ENCODE assay signal across 8 mouse cellular contexts in genomic region chr7:35119506-35120145, GRCm38 (mm10). TPM values are rescaled to one million over a fixed set of nuclear protein-coding genes. Genes with fewer than 3 reads are reported as not detected.
A peak's percentile ranks its signal among the peaks of the same experiment; 100 is the strongest.
DNase-seq lines count a peak whose midpoint lies in the region; ATAC-seq and TF ChIP-seq lines count a peak whose summit lies in the region.

No protein-coding gene starts in this region.

- H3K36me3 ChIP-seq in forebrain, postnatal 0 days (ENCODE audit: insufficient read depth) = no peaks in the 10 kb centered on the region
- H3K36me3 ChIP-seq in intestine, postnatal 0 days (ENCODE audit: control insufficient read depth, insufficient read depth) = no peaks in the 10 kb centered on the region; the same call in 1 of the 2 replicates
- H3K36me3 ChIP-seq in liver, embryonic 15.5 days (replicated peaks) = no peaks in the 10 kb centered on the region
- H3K36me3 ChIP-seq in stomach, embryonic 14.5 days (ENCODE audit: control insufficient read depth, insufficient read depth, low read length) = no peaks in the 10 kb centered on the region

- peak; percentile 22 to 46 for DNase-seq in cerebellum, adult 18-20 months
- DNase-seq in cerebellum, adult 9-11 months = no peak
- DNase-seq in thymus, postnatal 0 days (ENCODE audit: low spot score) = peak; percentile 14
- DNase-seq in thymus, postnatal 10 days (ENCODE audit: low spot score in 2 of 2) = no peak
- no peak for DNase-seq in forebrain, postnatal 0 days

- H3K4me2 ChIP-seq in forebrain, postnatal 0 days (ENCODE audit: low read depth) = peak overlapping the region; percentile 98
- H3K4me2 ChIP-seq in intestine, postnatal 0 days (replicated peaks; ENCODE audit: low read depth) = peak overlapping the region; percentile 93
- peak overlapping the region; percentile 68 for H3K4me2 ChIP-seq in liver, embryonic 15.5 days
- peak overlapping the region; percentile 94 for H3K4me2 ChIP-seq in stomach, embryonic 14.5 days (replicated peaks; ENCODE audit: low read depth, low read length)

- H3K4me3 ChIP-seq in forebrain, postnatal 0 days (ENCODE audit: low read depth, low read length) = peak overlapping the region; percentile 55
- H3K4me3 ChIP-seq in intestine, postnatal 0 days (ENCODE audit: low read depth, low read length) = peak overlapping the region; percentile 79
- H3K4me3 ChIP-seq in liver, embryonic 15.5 days (replicated peaks) = peak overlapping the region; percentile 59
- peak overlapping the region; percentile 56 for H3K4me3 ChIP-seq in stomach, embryonic 14.5 days (ENCODE audit: low read depth, low read length)

- no peak for TF ChIP-seq CTCF in forebrain, postnatal 0 days (IDR thresholded peaks at IDR 0.05; ENCODE audit: low read depth)
- TF ChIP-seq CTCF in intestine, postnatal 0 days (IDR thresholded peaks at IDR 0.05; ENCODE audit: low read depth) = no peak

- H3K27ac ChIP-seq in forebrain, postnatal 0 days (ENCODE audit: low read depth, low read length) = no peak overlapping the region
- peak overlapping the region; percentile 92 for H3K27ac ChIP-seq in intestine, postnatal 0 days (ENCODE audit: low read depth, low read length)
- peak overlapping the region; percentile 64 for H3K27ac ChIP-seq in liver, embryonic 15.5 days (replicated peaks)
- peak overlapping the region; percentile 21; the same call in 1 of the 2 replicates for H3K27ac ChIP-seq in stomach, embryonic 14.5 days (ENCODE audit: low read length)

- 2% methylated on average over 62 of the region's 83 CpGs for WGBS in forebrain, postnatal 0 days
- 1% methylated on average over 66 of the region's 83 CpGs for WGBS in intestine, postnatal 0 days
- WGBS in liver, embryonic 15.5 days (ENCODE audit: insufficient replicate concordance) = under 1% methylated on average over 83 of the region's 83 CpGs
- 1% methylated on average over 52 of the region's 83 CpGs for WGBS in stomach, embryonic 14.5 days

- no peaks in the 10 kb centered on the region for H3K9me3 ChIP-seq in forebrain, postnatal 0 days (ENCODE audit: low read length)
- H3K9me3 ChIP-seq in intestine, postnatal 0 days (ENCODE audit: control insufficient read depth) = no peaks in the 10 kb centered on the region
- H3K9me3 ChIP-seq in liver, embryonic 15.5 days (replicated peaks) = no peaks in the 10 kb centered on the region
- H3K9me3 ChIP-seq in stomach, embryonic 14.5 days (ENCODE audit: control insufficient read depth, low read depth, low read length) = no peaks in the 10 kb centered on the region

- peaks cover 54% of the 10 kb centered on the region for H3K27me3 ChIP-seq in forebrain, postnatal 0 days (ENCODE audit: insufficient read depth, low read length)
- no peaks in the 10 kb centered on the region for H3K27me3 ChIP-seq in intestine, postnatal 0 days (replicated peaks; ENCODE audit: control insufficient read depth, insufficient read depth, low read length)
- peaks cover 74% of the 10 kb centered on the region for H3K27me3 ChIP-seq in liver, embryonic 15.5 days
- peaks cover 24% of the 10 kb centered on the region for H3K27me3 ChIP-seq in stomach, embryonic 14.5 days (ENCODE audit: control insufficient read depth, insufficient read depth, low read length)

- peak overlapping the region; percentile 36 for H3K9ac ChIP-seq in forebrain, postnatal 0 days
- peak overlapping the region; percentile 87 for H3K9ac ChIP-seq in intestine, postnatal 0 days (ENCODE audit: low read depth, low read length)
- peak overlapping the region; percentile 52 for H3K9ac ChIP-seq in liver, embryonic 15.5 days
- peak overlapping the region; percentile 57 for H3K9ac ChIP-seq in stomach, embryonic 14.5 days (replicated peaks; ENCODE audit: low read depth, low read length)

- H3K4me1 ChIP-seq in forebrain, postnatal 0 days (ENCODE audit: insufficient read depth) = peaks cover 7% of the 10 kb centered on the region; the same call in 1 of the 2 replicates
- H3K4me1 ChIP-seq in intestine, postnatal 0 days (replicated peaks; ENCODE audit: control insufficient read depth, insufficient read depth, low read length) = no peaks in the 10 kb centered on the region
- peaks cover 30% of the 10 kb centered on the region for H3K4me1 ChIP-seq in liver, embryonic 15.5 days (replicated peaks)
- H3K4me1 ChIP-seq in stomach, embryonic 14.5 days (ENCODE audit: control insufficient read depth, insufficient read depth, low read length) = peaks cover 8% of the 10 kb centered on the region; the same call in 1 of the 2 replicates

- peak; percentile 21 for ATAC-seq in forebrain, postnatal 0 days
- ATAC-seq in intestine, postnatal 0 days = no peak
- ATAC-seq in liver, embryonic 15.5 days (ENCODE audit: insufficient read depth) = peak; percentile 10; the same call in 1 of the 2 replicates
- ATAC-seq in stomach, embryonic 14.5 days (ENCODE audit: insufficient number of reproducible peaks, insufficient read depth, low FRiP score, low read depth) = peak; percentile 20

RNA-seq across cellular contexts. Expression of gene Cebpa, which starts 0.5 kb away (rescaled TPM):
- 5.2 and 6.2 TPM in 2 replicates for polyA plus RNA-seq in thymus, postnatal 0 days (2015; fragmentation: Nextera tagmentation; extraction: Ambion mirVana)
- 3.6 and 5.0 TPM in 2 replicates for total RNA-seq in forebrain, postnatal 0 days (2014; rRNA removed)
- 0.80 and 0.93 TPM in 2 replicates for polyA plus RNA-seq in forebrain, postnatal 0 days (2015; fragmentation: Nextera tagmentation; extraction: Ambion mirVana)
- polyA plus RNA-seq in intestine, postnatal 0 days (2015; fragmentation: Nextera tagmentation; extraction: Ambion mirVana) = 25.1 and 28.0 TPM in 2 replicates
- polyA plus RNA-seq in liver, embryonic 15.5 days (2015; fragmentation: Nextera tagmentation; extraction: Ambion mirVana) = 11.0 and 13.8 TPM in 2 replicates
- polyA plus RNA-seq in stomach, embryonic 14.5 days (2014; fragmentation: Nextera tagmentation; extraction: Ambion mirVana) = 3.7 and 4.0 TPM in 2 replicates

Comparison
In these comparisons a context has a peak if more than half of its experiments do, and no peak if none do; other contexts are left out.
1. DNase-seq: peak in cerebellum, adult 18-20 months (2 of 2) and thymus, postnatal 0 days (single experiment); none in cerebellum, adult 9-11 months (single experiment), thymus, postnatal 10 days (0 of 2) and forebrain, postnatal 0 days (single experiment).
2. H3K9ac ChIP-seq: peak in every context shown above with its lines; median percentile 87 in intestine, postnatal 0 days; 57 in stomach, embryonic 14.5 days; 52 in liver, embryonic 15.5 days; 36 in forebrain, postnatal 0 days.
3. Peak in every context shown above with its lines, with median percentiles within 50 percentile points of each other: H3K4me2 ChIP-seq and H3K4me3 ChIP-seq.